Mouse (Mus musculus) thymus, postnatal 4 days (tissue): ENCODE measurements around the gene Thpo.

Experiments used
- DNase-seq: peaks from one replicate; pipeline ENCODE4 v3.0.0; 2021

Gene Thpo

GRCm38 (mm10) chr16:20733731-20734730, at the start of gene Thpo:
Thpo (minus strand) TSS chr16:20734511.
- DNase-seq = no peak

- no peak for DNase-seq
Measured at GRCm38 (mm10) chr16:20783891-20784290, 49.6 kb upstream of the Thpo start.

- no peak for DNase-seq
Measured at GRCm38 (mm10) chr16:20781101-20781630, 46.9 kb upstream of the Thpo start.

- DNase-seq = no peak
Measured at GRCm38 (mm10) chr16:20779846-20780245, 45.5 kb upstream of the Thpo start.

- no peak for DNase-seq
Measured at GRCm38 (mm10) chr16:20775021-20775420, 40.7 kb upstream of the Thpo start.

- DNase-seq = peak; percentile 79
Measured at GRCm38 (mm10) chr16:20765244-20765643, 30.9 kb upstream of the Thpo start.

- DNase-seq = peak; percentile 50
Measured at GRCm38 (mm10) chr16:20761681-20762080, 27.4 kb upstream of the Thpo start.

GRCm38 (mm10) chr16:20757385-20757784, 23.1 kb upstream of the Thpo start:
- no peak for DNase-seq

- DNase-seq = no peak
Measured at GRCm38 (mm10) chr16:20756052-20756451, 21.7 kb upstream of the Thpo start.

- no peak for DNase-seq
Measured at GRCm38 (mm10) chr16:20750518-20750917, 16.2 kb upstream of the Thpo start.

GRCm38 (mm10) chr16:20746641-20747040, 12.3 kb upstream of the Thpo start:
- no peak for DNase-seq

- no peak for DNase-seq
Measured at GRCm38 (mm10) chr16:20739845-20740244, 5.5 kb upstream of the Thpo start.

GRCm38 (mm10) chr16:20736823-20737222, 2.5 kb upstream of the Thpo start:
- DNase-seq = no peak

- DNase-seq = no peak
Measured at GRCm38 (mm10) chr16:20736168-20736567, 1.9 kb upstream of the Thpo start.

- no peak for DNase-seq
Measured at GRCm38 (mm10) chr16:20735651-20736050, 1.3 kb upstream of the Thpo start.

GRCm38 (mm10) chr16:20732925-20733730, 1.2 kb downstream of the Thpo start, which contains the start of gene Chrd:
Chrd (plus strand) TSS chr16:20733127.
- DNase-seq = no peak

GRCm38 (mm10) chr16:20732251-20732924, 1.9 kb downstream of the Thpo start:
- DNase-seq = no peak

- DNase-seq = no peak
Measured at GRCm38 (mm10) chr16:20731688-20732087, 2.6 kb downstream of the Thpo start.

- DNase-seq = no peak
Measured at GRCm38 (mm10) chr16:20730293-20730711, 4.0 kb downstream of the Thpo start.

GRCm38 (mm10) chr16:20726384-20726783, 7.9 kb downstream of the Thpo start:
- no peak for DNase-seq

- DNase-seq = no peak
Measured at GRCm38 (mm10) chr16:20725750-20726149, 8.6 kb downstream of the Thpo start.

GRCm38 (mm10) chr16:20725321-20725720, 9.0 kb downstream of the Thpo start:
- no peak for DNase-seq

- DNase-seq = peak; percentile 63
Measured at GRCm38 (mm10) chr16:20724338-20724748, 10.0 kb downstream of the Thpo start.
